Mouse (Mus musculus) intestine, embryonic 16.5 days (tissue): ENCODE results near the gene Smim26. TPM values are rescaled to one million over a fixed set of nuclear protein-coding genes. Genes with fewer than 3 reads are reported as not detected.

Experiments used
- ATAC-seq: fragments of 200-750 bp; cut with Nextera tagmentation; 2 replicates; pipeline ENCODE4 v1.8.0; 2017; ENCODE audit warnings: moderate TSS enrichment, moderate library complexity
- H3K27ac ChIP-seq: fragments of 300-500 bp; sonication (generic); 2 replicates; pipeline ENCODE4 v1.5.1; 2014; ENCODE audit warnings: mild to moderate bottlenecking, low read length
- H3K27me3 ChIP-seq: fragments of 300-500 bp; sonication (generic); replicated peaks from 2 replicates; pipeline ENCODE4 v1.6.1; 2014; ENCODE audit warnings: low read length, control low read depth, mixed read lengths; ENCODE audit not compliant: control insufficient read depth, insufficient read depth
- H3K36me3 ChIP-seq: fragments of 300-500 bp; sonication (generic); 2 replicates; pipeline ENCODE4 v1.6.1; 2014; ENCODE audit warnings: low read length, control low read depth; ENCODE audit not compliant: control insufficient read depth, insufficient read depth
- H3K4me1 ChIP-seq: fragments of 300-500 bp; sonication (generic); 2 replicates; pipeline ENCODE4 v1.6.1; 2014; ENCODE audit warnings: low read length, control low read depth, mixed read lengths; ENCODE audit not compliant: control insufficient read depth, insufficient read depth
- H3K4me2 ChIP-seq: fragments of 300-500 bp; sonication (generic); 2 replicates; pipeline ENCODE4 v1.6.1; 2014; ENCODE audit warnings: low read depth, low read length, control low read depth
- H3K4me3 ChIP-seq: fragments of 300-500 bp; sonication (generic); 2 replicates; pipeline ENCODE4 v1.5.1; 2014; ENCODE audit warnings: mild to moderate bottlenecking, low read length
- H3K9ac ChIP-seq: fragments of 300-500 bp; sonication (generic); 2 replicates; pipeline ENCODE4 v1.6.1; 2014; ENCODE audit warnings: low read depth, low read length
- H3K9me3 ChIP-seq: fragments of 300-500 bp; sonication (generic); 2 replicates; pipeline ENCODE4 v1.6.1; 2016; ENCODE audit warnings: low read length, control low read depth; ENCODE audit not compliant: control insufficient read depth
- WGBS: fragments of 180-500 bp; shearing (Covaris S2); extraction: QIAGEN DNeasy Blood & Tissue Kit; methylation state at CpG from one replicate; pipeline ENCODE4 v1.1.7; 2014; 5-methylcytosine and 5-hydroxymethylcytosine counted together
- polyA plus RNA-seq: library from polyadenylated mRNA; unstranded; fragments of >200 nt; fragmentation: Nextera tagmentation; extraction: Ambion mirVana; gene quantifications from 2 replicates; pipeline ENCODE4 v1.2.1, GENCODE M21; 2015

Smim26 gene
- polyA plus RNA-seq = 35.0 and 36.2 TPM in 2 replicates

- ATAC-seq = peak; percentile 99
- H3K27ac ChIP-seq = peak within 1 kb of the TSS; percentile 71
- H3K4me3 ChIP-seq = peak within 1 kb of the TSS; percentile 72
- no peaks in the 10 kb centered on the region for H3K9me3 ChIP-seq
- peak within 1 kb of the TSS; percentile 83 for H3K9ac ChIP-seq
- peaks cover 2% of the 10 kb centered on the region; the same call in 1 of the 2 replicates for H3K36me3 ChIP-seq
- H3K4me2 ChIP-seq = peak within 1 kb of the TSS; percentile 65
- H3K27me3 ChIP-seq = no peaks in the 10 kb centered on the region
- 1% methylated on average over 31 of the region's 31 CpGs for WGBS
- no peaks in the 10 kb centered on the region for H3K4me1 ChIP-seq
These were observed at the start of gene Smim26 for GRCm38 (mm10) chr2:144593951-144594651. TSS of gene Smim26 (plus strand) at chr2:144594054.

GRCm38 (mm10) chr2:144544630-144545029, 49.2 kb upstream of the Smim26 start:
- Histone ChIP-seq H3K9me3 (no peaks in the 10 kb centered on the region), H3K36me3 (peaks cover 3% of the 10 kb centered on the region), H3K27me3 (no peaks in the 10 kb centered on the region), H3K27ac (no peak overlapping the region), H3K4me2 (no peak overlapping the region), H3K9ac (no peak overlapping the region), H3K4me1 (peaks cover 4% of the 10 kb centered on the region; the same call in 1 of the 2 replicates), H3K4me3 (no peak overlapping the region)
- ATAC-seq = peak; percentile 77
- 70% methylated on average over 6 of the region's 6 CpGs for WGBS

- H3K9me3 ChIP-seq = no peaks in the 10 kb centered on the region
- no peak; the same call in 1 of the 2 replicates for ATAC-seq
- H3K27ac ChIP-seq = no peak overlapping the region
- peaks cover 4% of the 10 kb centered on the region for H3K4me1 ChIP-seq
- no peak overlapping the region for H3K4me2 ChIP-seq
- 76% methylated on average over 2 of the region's 2 CpGs for WGBS
- H3K4me3 ChIP-seq = no peak overlapping the region
- peaks cover 3% of the 10 kb centered on the region; the same call in 1 of the 2 replicates for H3K36me3 ChIP-seq
- no peaks in the 10 kb centered on the region for H3K27me3 ChIP-seq
- H3K9ac ChIP-seq = no peak overlapping the region
These were observed 48.8 kb upstream of the Smim26 start for GRCm38 (mm10) chr2:144545061-144545460.

GRCm38 (mm10) chr2:144545481-144545880, 48.4 kb upstream of the Smim26 start:
- H3K9ac ChIP-seq = no peak overlapping the region
- no peaks in the 10 kb centered on the region for H3K9me3 ChIP-seq
- no peak for ATAC-seq
- no peak overlapping the region for H3K4me2 ChIP-seq
- H3K36me3 ChIP-seq = peaks cover 3% of the 10 kb centered on the region; the same call in 1 of the 2 replicates
- H3K27me3 ChIP-seq = no peaks in the 10 kb centered on the region
- H3K4me3 ChIP-seq = no peak overlapping the region
- H3K4me1 ChIP-seq = peaks cover 4% of the 10 kb centered on the region
- H3K27ac ChIP-seq = no peak overlapping the region
- 26% methylated on average over 1 of the region's 1 CpGs for WGBS

GRCm38 (mm10) chr2:144547559-144547958, 46.3 kb upstream of the Smim26 start:
- no peak overlapping the region for H3K27ac ChIP-seq
- ATAC-seq = no peak
- peaks cover 3% of the 10 kb centered on the region; the same call in 1 of the 2 replicates for H3K36me3 ChIP-seq
- no peaks in the 10 kb centered on the region for H3K27me3 ChIP-seq
- H3K4me3 ChIP-seq = no peak overlapping the region
- H3K4me1 ChIP-seq = peaks cover 4% of the 10 kb centered on the region
- H3K9ac ChIP-seq = no peak overlapping the region
- no peak overlapping the region for H3K4me2 ChIP-seq
- no peaks in the 10 kb centered on the region for H3K9me3 ChIP-seq
- 64% methylated on average over 4 of the region's 4 CpGs for WGBS

- Histone ChIP-seq H3K36me3 (peaks cover 3% of the 10 kb centered on the region; the same call in 1 of the 2 replicates), H3K9ac (peak within 1 kb of the TSS; percentile 82), H3K27ac (peak within 1 kb of the TSS; percentile 70), H3K4me3 (peak within 1 kb of the TSS; percentile 83), H3K9me3 (no peaks in the 10 kb centered on the region), H3K4me2 (peak within 1 kb of the TSS; percentile 51), H3K4me1 (no peaks in the 10 kb centered on the region; the same call in none of the 2 replicates), H3K27me3 (no peaks in the 10 kb centered on the region)
- WGBS = 1% methylated on average over 17 of the region's 17 CpGs
- ATAC-seq = peak; percentile 90
These were observed 43.3 kb upstream of the Smim26 start, which contains the start of gene Rbbp9 for GRCm38 (mm10) chr2:144550529-144550928. TSS of gene Rbbp9 (minus strand) at chr2:144550869.

GRCm38 (mm10) chr2:144553905-144554304, 39.9 kb upstream of the Smim26 start:
- Histone ChIP-seq H3K27ac (no peak overlapping the region), H3K4me2 (no peak overlapping the region), H3K36me3 (no peaks in the 10 kb centered on the region), H3K9ac (no peak overlapping the region), H3K4me3 (no peak overlapping the region), H3K9me3 (no peaks in the 10 kb centered on the region), H3K4me1 (peaks cover 3% of the 10 kb centered on the region), H3K27me3 (no peaks in the 10 kb centered on the region)
- ATAC-seq = no peak
- WGBS = 92% methylated on average over 3 of the region's 3 CpGs

- Histone ChIP-seq H3K4me2 (peak overlapping the region; percentile 68), H3K9me3 (no peaks in the 10 kb centered on the region), H3K4me3 (peak overlapping the region; percentile 92), H3K36me3 (0 out of 2 replicates have a peak, but pooled peaks cover 2% of the 10 kb centered on the region), H3K27me3 (no peaks in the 10 kb centered on the region), H3K4me1 (peaks cover 3% of the 10 kb centered on the region; the same call in 1 of the 2 replicates), H3K27ac (peak overlapping the region; percentile 96), H3K9ac (peak overlapping the region; percentile 89)
- ATAC-seq = peak; percentile 24
- 2% methylated on average over 14 of the region's 14 CpGs for WGBS
These were observed 38.5 kb upstream of the Smim26 start for GRCm38 (mm10) chr2:144555286-144555819.

GRCm38 (mm10) chr2:144555820-144556552, 37.9 kb upstream of the Smim26 start, which contains the start of gene Sec23b:
TSS of gene Sec23b (plus strand) at chr2:144556229.
- peaks cover 3% of the 10 kb centered on the region; the same call in 1 of the 2 replicates for H3K4me1 ChIP-seq
- WGBS = under 1% methylated on average over 44 of the region's 44 CpGs
- peak within 1 kb of the TSS; percentile 96 for H3K27ac ChIP-seq
- H3K4me3 ChIP-seq = peak within 1 kb of the TSS; percentile 92
- no peaks in the 10 kb centered on the region for H3K27me3 ChIP-seq
- H3K4me2 ChIP-seq = peak within 1 kb of the TSS; percentile 69
- 0 out of 2 replicates have a peak, but pooled peaks cover 2% of the 10 kb centered on the region for H3K36me3 ChIP-seq
- peak within 1 kb of the TSS; percentile 89 for H3K9ac ChIP-seq
- peak; percentile 99 for ATAC-seq
- no peaks in the 10 kb centered on the region for H3K9me3 ChIP-seq
